Mouse (Mus musculus) forebrain, embryonic 10.5 days (tissue): Measurements from ENCODE around the gene Usp54. TPM values are rescaled to one million over a fixed set of nuclear protein-coding genes. Genes with fewer than 3 reads are reported as not detected.
A peak's percentile ranks its signal among the peaks of the same experiment; 100 is the strongest.

ENCODE experiments used
- DNase-seq: peaks from one replicate; pipeline ENCODE4 v3.0.0-alpha.2; 2017; ENCODE audit warnings: low spot score; ENCODE audit errors: extremely low spot score
- H3K27ac ChIP-seq: fragments of 300-500 bp; sonication (generic); 2 replicates; pipeline ENCODE4 v1.5.1; 2016; ENCODE audit warnings: mild to moderate bottlenecking
- H3K27me3 ChIP-seq: fragments of 300-500 bp; sonication (generic); 2 replicates; pipeline ENCODE4 v1.6.1; 2016; ENCODE audit warnings: mild to moderate bottlenecking; ENCODE audit not compliant: poor library complexity, severe bottlenecking
- H3K36me3 ChIP-seq: fragments of 300-500 bp; sonication (generic); replicated peaks from 2 replicates; pipeline ENCODE4 v1.6.1; 2016; ENCODE audit warnings: mild to moderate bottlenecking, moderate library complexity
- H3K4me1 ChIP-seq: fragments of 300-500 bp; sonication (generic); 2 replicates; pipeline ENCODE4 v1.6.1; 2016
- H3K4me3 ChIP-seq: fragments of 300-500 bp; sonication (generic); 2 replicates; pipeline ENCODE4 v1.5.1; 2016; ENCODE audit warnings: mild to moderate bottlenecking, moderate library complexity
- H3K9me3 ChIP-seq: fragments of 300-500 bp; sonication (generic); 2 replicates; pipeline ENCODE4 v1.6.1; 2016; ENCODE audit warnings: mild to moderate bottlenecking, moderate library complexity
- WGBS: fragments of 180-500 bp; shearing (Covaris S2); methylation state at CpG from one replicate; pipeline ENCODE4 v1.1.7; 2016; 5-methylcytosine and 5-hydroxymethylcytosine counted together
- polyA plus RNA-seq: library from polyadenylated mRNA; unstranded; fragments of >200 nt; fragmentation: Nextera tagmentation; extraction: Ambion mirVana; gene quantifications from 2 replicates; pipeline ENCODE4 v1.2.1, GENCODE M21; 2016

Gene Usp54
- polyA plus RNA-seq, 1 experiment from 2014 or later, result 15.4 TPM

DNA sequence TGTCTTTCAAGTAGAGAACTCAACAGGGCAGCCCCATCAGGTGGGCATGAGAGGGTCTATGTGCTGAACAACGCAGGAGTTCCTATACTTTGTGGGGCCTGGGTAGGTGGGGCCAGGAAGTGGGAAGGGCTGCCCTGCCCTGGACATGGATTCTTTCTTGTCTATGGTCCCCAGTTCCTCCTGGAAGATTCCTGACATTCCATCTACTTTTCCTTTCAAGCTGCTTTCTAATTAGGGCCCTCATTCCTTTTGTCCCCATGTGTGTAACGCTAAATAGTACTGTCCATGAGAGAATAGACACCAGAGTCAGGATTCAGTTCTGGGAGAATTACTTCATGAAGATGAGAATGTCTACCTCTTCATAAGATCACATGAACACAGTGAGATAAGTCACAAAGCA lies 22.7 kb upstream of the Usp54 start:
- H3K9me3 ChIP-seq, result no peaks in the 10 kb centered on the region
- no peaks in the 10 kb centered on the region for H3K36me3 ChIP-seq
- peaks cover 66% of the 10 kb centered on the region for H3K27me3 ChIP-seq
- 59% methylated on average over 2 of the region's 2 CpGs for WGBS
- no peak overlapping the region for H3K27ac ChIP-seq
- no peak overlapping the region for H3K4me3 ChIP-seq
- no peak for DNase-seq
- peaks cover 35% of the 10 kb centered on the region for H3K4me1 ChIP-seq

DNA sequence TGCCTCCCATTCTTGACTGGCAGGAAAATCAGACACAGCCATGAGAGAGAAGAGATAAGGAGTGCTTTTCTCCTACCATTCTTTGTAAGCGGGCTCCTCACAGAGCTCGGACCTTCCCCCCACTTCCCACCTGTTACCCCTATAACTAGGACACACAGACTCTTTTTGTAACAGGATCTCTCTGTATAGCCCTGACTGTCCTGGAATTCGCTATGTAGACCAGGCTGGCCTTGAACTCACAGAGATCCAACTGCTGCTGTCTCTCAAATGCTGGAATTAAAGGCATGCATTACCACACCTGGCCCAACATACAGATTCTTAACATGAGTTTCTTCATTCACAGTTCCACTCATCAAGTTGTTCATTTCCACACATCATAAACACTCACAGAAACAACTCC lies 21.9 kb upstream of the Usp54 start:
- Histone ChIP-seq H3K9me3 (no peaks in the 10 kb centered on the region), H3K27ac (no peak overlapping the region), H3K27me3 (peaks cover 57% of the 10 kb centered on the region), H3K4me3 (no peak overlapping the region), H3K4me1 (peaks cover 35% of the 10 kb centered on the region), H3K36me3 (no peaks in the 10 kb centered on the region)
- no peak for DNase-seq
- 93% methylated on average over 3 of the region's 3 CpGs for WGBS

DNA sequence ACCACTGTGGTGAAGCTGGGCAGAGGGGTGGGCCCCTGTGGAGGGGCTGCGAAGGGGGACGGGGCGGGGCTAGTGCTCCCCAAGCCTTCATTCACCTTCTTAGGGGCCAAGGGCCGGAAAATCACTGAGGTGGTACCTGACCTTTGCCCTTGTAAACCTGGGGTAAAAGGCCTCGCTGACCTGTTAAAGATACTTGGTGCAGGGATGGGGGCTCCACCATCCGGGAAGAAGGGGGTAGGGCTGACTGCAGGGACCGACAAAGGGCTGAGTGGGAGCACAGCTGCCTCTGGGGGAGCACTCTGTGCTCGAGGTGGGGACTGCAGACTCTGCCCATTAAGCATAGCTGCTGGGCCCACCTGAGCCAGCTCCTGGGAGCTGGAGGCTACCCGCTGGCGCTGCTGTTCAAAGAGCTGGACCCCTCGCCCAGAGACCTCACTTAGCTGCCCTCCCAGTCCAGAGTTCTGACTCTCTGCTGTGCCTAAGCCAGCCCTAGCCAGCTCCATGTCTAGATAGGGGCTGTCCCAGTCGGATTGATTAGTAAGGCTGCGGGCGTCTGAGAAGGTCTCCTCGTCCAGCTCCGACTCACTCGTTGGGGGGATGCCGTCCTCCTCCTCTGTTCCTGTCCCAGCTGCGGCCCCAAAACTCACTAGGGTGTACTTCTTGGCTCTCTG lies 20.9 kb upstream of the Usp54 start:
- Histone ChIP-seq H3K27me3 (peaks cover 49% of the 10 kb centered on the region), H3K9me3 (no peaks in the 10 kb centered on the region), H3K4me1 (peaks cover 35% of the 10 kb centered on the region), H3K27ac (peak overlapping the region; percentile 86), H3K36me3 (no peaks in the 10 kb centered on the region), H3K4me3 (peak overlapping the region; percentile 69)
- peak; percentile 34 for DNase-seq
- 9% methylated on average over 19 of the region's 19 CpGs for WGBS

DNA sequence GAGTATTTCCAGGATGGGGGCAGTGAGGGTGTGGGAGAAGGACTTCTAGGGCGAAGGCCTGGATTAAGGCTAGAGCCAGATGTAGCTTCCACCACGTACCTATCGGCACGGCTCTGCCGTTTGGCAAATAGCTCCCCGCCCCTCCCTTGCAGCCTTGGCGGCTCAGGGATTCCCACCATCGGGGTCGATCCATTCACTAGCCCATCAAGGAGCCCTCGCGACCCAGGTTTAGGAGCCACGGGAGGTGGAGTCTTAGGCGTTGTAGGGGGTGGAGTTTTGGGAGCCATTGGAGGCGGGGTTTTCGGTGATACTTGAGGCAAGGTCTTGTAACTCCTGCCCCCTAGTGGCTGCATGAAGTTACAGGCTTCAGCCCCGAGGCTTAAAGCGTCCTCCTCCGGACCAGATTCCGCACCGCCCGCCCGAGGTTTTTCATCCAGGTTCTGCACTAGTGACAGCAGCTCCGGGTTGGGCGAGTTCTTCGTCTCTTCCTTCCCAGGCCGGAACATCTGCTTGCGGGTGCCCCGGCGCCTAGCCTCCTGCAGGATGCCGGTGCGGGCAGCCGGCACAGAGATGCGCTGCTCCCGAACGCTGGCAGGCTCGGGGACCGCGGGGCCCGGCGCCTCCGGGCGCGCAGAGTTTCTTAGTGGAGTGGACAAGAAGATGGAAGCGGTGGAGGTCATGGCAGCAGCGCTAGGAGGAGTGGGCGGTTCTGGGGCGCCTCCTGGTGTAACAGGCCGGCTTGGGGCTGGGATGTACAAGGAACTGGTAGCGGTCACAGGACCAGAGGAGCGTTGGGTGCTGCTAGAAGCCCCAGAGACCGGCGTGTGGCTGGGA lies 20.2 kb upstream of the Usp54 start:
- 1% methylated on average over 52 of the region's 52 CpGs for WGBS
- peaks cover 41% of the 10 kb centered on the region for H3K4me1 ChIP-seq
- peaks cover 42% of the 10 kb centered on the region for H3K27me3 ChIP-seq
- no peaks in the 10 kb centered on the region for H3K36me3 ChIP-seq
- H3K4me3 ChIP-seq, result peak overlapping the region; percentile 69
- H3K27ac ChIP-seq, result peak overlapping the region; percentile 86
- no peaks in the 10 kb centered on the region for H3K9me3 ChIP-seq
- peak; percentile 92 for DNase-seq

DNA sequence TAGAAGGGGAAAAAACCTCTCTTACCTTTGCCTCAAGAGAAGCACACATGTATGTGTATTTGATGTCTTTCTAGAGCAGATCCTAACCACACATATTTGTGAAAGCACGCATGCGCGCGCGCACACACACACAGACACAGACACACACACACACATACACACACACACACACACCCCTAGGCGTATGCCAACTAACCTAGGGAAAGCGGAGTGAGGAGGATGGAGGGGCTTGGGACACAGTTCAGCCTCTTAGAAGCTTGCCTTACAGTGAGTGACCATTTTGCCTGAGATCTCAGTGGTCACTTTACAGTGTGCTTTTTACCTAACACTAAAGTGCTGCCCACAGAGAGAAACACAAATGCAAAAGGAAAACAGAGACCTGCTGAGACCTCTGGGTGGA lies 18.8 kb upstream of the Usp54 start:
- no peak overlapping the region for H3K4me3 ChIP-seq
- 94% methylated on average over 7 of the region's 7 CpGs for WGBS
- no peak for DNase-seq
- no peaks in the 10 kb centered on the region for H3K36me3 ChIP-seq
- H3K27ac ChIP-seq, result no peak overlapping the region
- peaks cover 41% of the 10 kb centered on the region for H3K4me1 ChIP-seq
- H3K9me3 ChIP-seq, result no peaks in the 10 kb centered on the region
- peaks cover 37% of the 10 kb centered on the region for H3K27me3 ChIP-seq

DNA sequence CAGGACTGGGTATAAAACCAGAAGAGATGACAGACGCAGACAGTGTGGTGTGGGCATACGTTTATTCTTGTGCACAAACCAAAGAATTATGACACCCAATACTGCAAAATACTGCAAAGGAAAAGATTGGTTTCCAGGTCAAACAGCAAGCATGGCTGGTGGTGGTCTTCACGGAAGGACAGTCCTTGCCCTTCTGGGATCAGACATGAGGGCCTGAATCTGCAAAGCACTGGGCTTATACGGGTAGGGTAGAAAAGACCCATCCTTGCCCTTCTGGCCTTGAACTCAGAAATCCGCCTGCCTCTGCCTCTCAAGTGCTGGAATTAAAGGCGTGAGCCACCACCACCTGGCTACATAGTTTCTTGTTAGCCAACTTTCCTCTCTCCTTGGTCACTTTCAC lies 18.0 kb upstream of the Usp54 start:
- 85% methylated on average over 6 of the region's 6 CpGs for WGBS
- Histone ChIP-seq H3K36me3 (no peaks in the 10 kb centered on the region), H3K9me3 (no peaks in the 10 kb centered on the region), H3K27me3 (peaks cover 33% of the 10 kb centered on the region), H3K27ac (no peak overlapping the region), H3K4me1 (peaks cover 33% of the 10 kb centered on the region), H3K4me3 (no peak overlapping the region)
- DNase-seq, result no peak

DNA sequence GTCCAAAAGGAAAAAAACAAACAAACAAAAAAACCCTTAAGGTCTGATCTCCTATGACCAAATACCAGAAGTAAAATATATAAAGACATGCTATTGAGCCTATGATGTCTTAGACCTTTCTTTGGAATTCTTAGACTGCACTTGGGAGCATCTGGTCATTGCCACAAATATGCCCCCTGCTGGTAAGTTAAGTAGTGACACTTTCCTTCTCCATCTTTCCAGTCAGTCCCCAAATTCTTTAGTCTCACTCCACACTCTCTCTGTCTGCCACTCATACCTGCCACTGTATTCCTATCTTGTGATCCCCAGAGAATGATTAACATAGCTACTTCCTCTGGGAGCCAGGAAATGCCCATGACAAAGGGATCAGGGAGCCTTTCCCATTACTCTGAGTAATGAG lies 17.5 kb upstream of the Usp54 start:
- no peak for DNase-seq
- Histone ChIP-seq H3K4me3 (no peak overlapping the region), H3K9me3 (no peaks in the 10 kb centered on the region), H3K27me3 (peaks cover 30% of the 10 kb centered on the region), H3K36me3 (no peaks in the 10 kb centered on the region), H3K4me1 (peaks cover 29% of the 10 kb centered on the region), H3K27ac (no peak overlapping the region)

DNA sequence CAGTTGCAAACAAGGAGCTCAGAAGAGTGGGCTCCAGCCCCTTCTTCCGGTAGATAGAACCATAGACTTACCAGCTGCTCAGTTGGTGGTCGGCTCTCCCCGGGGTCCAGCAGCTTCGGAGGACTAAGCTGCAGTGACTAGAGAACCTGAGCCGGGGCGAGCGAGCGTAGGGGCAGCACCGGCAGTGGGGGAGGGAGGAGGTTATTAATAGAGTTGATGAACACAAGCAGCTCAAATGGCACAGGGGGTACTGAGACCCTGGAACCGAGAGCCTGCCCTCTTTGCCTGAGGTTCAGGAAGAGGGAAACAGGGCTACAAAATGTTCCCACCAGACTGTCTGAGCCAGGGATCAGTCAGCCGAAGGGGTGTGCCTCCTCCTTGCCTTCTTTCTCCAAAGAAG lies 15.5 kb upstream of the Usp54 start, which contains the start of gene Myoz1:
TSS of gene Myoz1 (minus strand) at position 180 of the 400 bp plus-strand sequence.
- no peak within 1 kb of the TSS for H3K27ac ChIP-seq
- H3K27me3 ChIP-seq, result peaks cover 11% of the 10 kb centered on the region; the same call in 1 of the 2 replicates
- no peaks in the 10 kb centered on the region for H3K36me3 ChIP-seq
- WGBS, result 30% methylated on average over 11 of the region's 11 CpGs
- DNase-seq, result no peak
- peaks cover 16% of the 10 kb centered on the region for H3K4me1 ChIP-seq
- H3K4me3 ChIP-seq, result no peak within 1 kb of the TSS
- H3K9me3 ChIP-seq, result no peaks in the 10 kb centered on the region

DNA sequence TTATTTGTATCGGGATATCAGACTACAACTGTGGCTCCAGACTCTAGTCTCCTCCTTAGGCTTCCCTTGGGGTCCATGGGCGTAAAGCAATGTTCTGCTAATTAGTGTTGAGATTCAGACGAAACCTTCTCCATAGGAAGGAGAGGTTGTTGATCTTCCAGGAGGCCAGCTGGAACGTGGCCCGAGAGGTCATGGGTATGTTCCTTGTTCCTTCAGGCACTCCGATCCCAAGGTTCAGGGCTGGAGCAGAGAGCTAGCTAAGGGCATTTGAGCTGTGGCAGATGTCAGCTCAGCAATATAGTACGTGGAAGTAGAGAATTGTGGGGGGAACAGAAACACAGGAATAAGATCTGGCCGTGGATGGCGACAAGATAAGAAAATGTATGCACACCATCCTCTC lies 14.9 kb upstream of the Usp54 start:
- whole genome bisulfite sequencing, result 77% methylated on average over 9 of the region's 9 CpGs
- no peaks in the 10 kb centered on the region for H3K36me3 ChIP-seq
- no peak overlapping the region for H3K4me3 ChIP-seq
- peaks cover 11% of the 10 kb centered on the region for H3K4me1 ChIP-seq
- peaks cover 10% of the 10 kb centered on the region; the same call in 1 of the 2 replicates for H3K27me3 ChIP-seq
- no peaks in the 10 kb centered on the region for H3K9me3 ChIP-seq
- H3K27ac ChIP-seq, result no peak overlapping the region
- DNase-seq, result no peak

DNA sequence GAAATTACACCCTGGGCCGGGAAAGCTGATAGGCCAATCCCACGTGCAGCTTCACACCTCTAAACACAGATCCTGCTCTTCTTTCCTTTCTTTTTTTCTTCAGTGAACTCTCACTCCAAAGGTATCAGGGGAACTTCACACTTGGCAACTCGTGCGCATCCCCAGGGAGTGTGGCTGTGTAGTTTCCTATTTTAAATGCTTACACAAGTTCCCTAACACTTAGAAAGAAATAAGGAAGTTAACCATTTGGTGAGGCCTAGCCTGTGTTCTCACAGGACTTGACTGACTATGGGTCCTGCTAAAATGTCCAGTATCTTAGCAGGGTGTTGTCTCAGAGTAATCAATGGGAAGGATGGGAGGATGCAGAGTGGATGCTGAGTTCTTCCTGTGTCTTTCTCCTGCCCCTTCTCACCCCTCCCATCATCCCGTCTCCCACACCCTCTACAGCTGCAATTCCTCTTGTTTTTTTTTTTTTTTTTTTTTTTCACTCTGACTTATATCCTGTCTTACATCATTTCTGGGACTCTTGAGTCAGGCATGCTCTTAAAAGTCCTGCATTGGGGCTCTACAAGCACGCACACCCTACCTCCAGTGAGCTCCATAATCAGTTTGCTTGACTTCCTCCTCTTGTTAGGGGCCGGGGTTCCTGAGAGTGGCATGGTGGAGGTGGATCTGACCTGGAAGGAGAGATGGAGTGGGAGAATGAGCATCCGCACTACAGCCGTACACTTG lies 14.0 kb upstream of the Usp54 start:
- Histone ChIP-seq H3K4me3 (no peak overlapping the region), H3K9me3 (no peaks in the 10 kb centered on the region), H3K27ac (no peak overlapping the region), H3K27me3 (0 out of 2 replicates have a peak, but pooled peaks cover 4% of the 10 kb centered on the region), H3K4me1 (peaks cover 6% of the 10 kb centered on the region; the same call in 1 of the 2 replicates), H3K36me3 (no peaks in the 10 kb centered on the region)
- no peak for DNase-seq
- 88% methylated on average over 9 of the region's 9 CpGs for WGBS

DNA sequence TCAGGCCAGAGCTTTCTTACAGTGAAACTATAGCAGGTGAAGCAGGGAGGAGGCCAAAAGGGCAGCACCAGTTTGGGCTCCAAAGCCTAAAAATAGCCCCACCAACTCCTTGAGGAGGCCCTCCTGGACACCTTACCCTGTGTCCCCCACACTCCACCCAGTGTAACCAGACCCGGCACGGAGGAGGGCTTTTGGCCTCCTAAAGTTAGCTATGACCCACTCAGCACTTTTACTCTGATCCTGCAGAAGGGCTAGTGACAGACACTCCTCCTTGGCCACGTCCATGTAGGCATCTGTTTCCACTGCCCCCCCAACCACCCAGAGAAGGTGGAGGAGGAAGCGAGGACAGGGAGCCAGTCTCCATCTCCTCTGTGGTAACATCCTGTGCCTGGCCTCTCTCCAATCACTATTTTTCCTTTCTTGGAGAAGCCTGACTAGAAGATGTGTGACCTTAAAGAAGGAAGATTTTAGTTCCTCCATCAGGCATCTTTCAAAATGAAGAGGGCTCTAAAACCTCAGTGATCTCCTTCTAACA lies 10.9 kb upstream of the Usp54 start:
- DNase-seq, result no peak
- H3K4me3 ChIP-seq, result no peak overlapping the region
- 72% methylated on average over 4 of the region's 4 CpGs for WGBS
- H3K4me1 ChIP-seq, result peaks cover 6% of the 10 kb centered on the region; the same call in 1 of the 2 replicates
- no peaks in the 10 kb centered on the region for H3K36me3 ChIP-seq
- H3K9me3 ChIP-seq, result no peaks in the 10 kb centered on the region
- no peaks in the 10 kb centered on the region for H3K27me3 ChIP-seq
- no peak overlapping the region for H3K27ac ChIP-seq

DNA sequence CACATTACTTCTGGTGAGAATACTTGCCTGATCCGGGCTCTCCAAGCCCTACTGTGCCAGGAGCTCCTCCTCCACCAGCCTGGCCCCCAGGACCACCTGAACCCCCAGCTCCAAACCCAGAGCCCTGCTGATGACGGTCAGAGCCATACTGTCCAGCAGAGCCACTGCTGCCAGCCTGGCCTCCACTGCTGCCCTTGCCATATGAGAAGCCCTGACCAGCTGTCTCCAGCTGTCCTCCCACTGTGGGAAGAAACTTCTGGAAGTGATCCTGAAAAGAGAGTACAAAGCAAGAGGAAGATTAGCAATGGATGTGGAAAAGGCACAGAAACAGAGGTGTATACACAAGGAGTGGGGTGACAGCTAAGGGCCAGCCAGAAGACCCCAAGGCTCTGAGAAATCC lies 10.1 kb upstream of the Usp54 start:
- no peaks in the 10 kb centered on the region for H3K4me1 ChIP-seq
- H3K27me3 ChIP-seq, result no peaks in the 10 kb centered on the region
- 69% methylated on average over 2 of the region's 2 CpGs for WGBS
- H3K27ac ChIP-seq, result no peak overlapping the region
- no peak for DNase-seq
- no peak overlapping the region for H3K4me3 ChIP-seq
- H3K9me3 ChIP-seq, result no peaks in the 10 kb centered on the region
- no peaks in the 10 kb centered on the region for H3K36me3 ChIP-seq
